Mouse (Mus musculus) limb, embryonic 14.5 days (tissue): Measurements from ENCODE around the gene Mta1. TPM values are rescaled to one million over a fixed set of nuclear protein-coding genes. Genes with fewer than 3 reads are reported as not detected.

Experiments used
- ATAC-seq: fragments of 200-750 bp; cut with Nextera tagmentation; 2 replicates; pipeline ENCODE4 v1.8.0; 2017; ENCODE audit warnings: low read depth, moderate number of reproducible peaks, moderate TSS enrichment; ENCODE audit not compliant: low FRiP score
- DNase-seq: peaks from one replicate; pipeline ENCODE4 v3.0.0-alpha.2; 2015; ENCODE audit warnings: low spot score
- H3K27ac ChIP-seq: fragments of 300-500 bp; sonication (generic); replicated peaks from 2 replicates; pipeline ENCODE4 v1.5.1; 2014; ENCODE audit warnings: low read depth, mild to moderate bottlenecking, low read length, moderate library complexity, mixed read lengths
- H3K27me3 ChIP-seq: fragments of 300-500 bp; sonication (generic); 2 replicates; pipeline ENCODE4 v1.6.1; 2014; ENCODE audit warnings: low read length, mixed read lengths; ENCODE audit not compliant: control insufficient read depth, insufficient read depth
- H3K36me3 ChIP-seq: fragments of 300-500 bp; sonication (generic); 2 replicates; pipeline ENCODE4 v1.6.1; 2014; ENCODE audit warnings: mild to moderate bottlenecking, low read length, moderate library complexity, mixed read lengths; ENCODE audit not compliant: control insufficient read depth, insufficient read depth
- H3K4me1 ChIP-seq: fragments of 300-500 bp; sonication (generic); 2 replicates; pipeline ENCODE4 v1.6.1; 2014; ENCODE audit warnings: antibody characterized with exemption, low read length, mixed read lengths; ENCODE audit not compliant: control insufficient read depth, insufficient read depth
- H3K4me2 ChIP-seq: fragments of 300-500 bp; sonication (generic); replicated peaks from 2 replicates; pipeline ENCODE4 v1.6.1; 2014; ENCODE audit warnings: low read depth, mild to moderate bottlenecking, low read length, moderate library complexity; ENCODE audit not compliant: severe bottlenecking
- H3K4me3 ChIP-seq: fragments of 300-500 bp; sonication (generic); replicated peaks from 2 replicates; pipeline ENCODE4 v1.5.1; 2014; ENCODE audit warnings: low read length
- H3K9ac ChIP-seq: fragments of 300-500 bp; sonication (generic); 2 replicates; pipeline ENCODE4 v1.6.1; 2014; ENCODE audit warnings: mild to moderate bottlenecking, low read depth, low read length, moderate library complexity; ENCODE audit not compliant: severe bottlenecking
- H3K9me3 ChIP-seq: fragments of 300-500 bp; sonication (generic); 2 replicates; pipeline ENCODE4 v1.6.1; 2016; ENCODE audit warnings: low read length; ENCODE audit not compliant: control insufficient read depth
- POLR2A ChIP-seq: fragments of 200-500 bp; IDR thresholded peaks from 2 replicates; pipeline ENCODE4 v1.8.0; 2012; ENCODE audit warnings: inconsistent platforms, mild to moderate bottlenecking, moderate library complexity, borderline replicate concordance; ENCODE audit not compliant: insufficient read depth, insufficient read length; ENCODE audit errors: extremely low read depth
- WGBS: fragments of 180-500 bp; shearing (Covaris S2); extraction: QIAGEN DNeasy Blood & Tissue Kit; methylation state at CpG from one replicate; pipeline ENCODE4 v1.1.7; 2014; 5-methylcytosine and 5-hydroxymethylcytosine counted together
- polyA plus RNA-seq, 2 experiments: library from polyadenylated mRNA; depleted of rRNA in 1 of 2; stranded (reverse) in 1 of 2; unstranded in 1 of 2; fragments of >200 nt; fragmentation: Nextera tagmentation in 1 of 2; extraction: Ambion mirVana in 1 of 2; gene quantifications; 2 replicates each; pipeline versions ENCODE4 v1.2.1 to v1.2.3; 2012 to 2014

Mta1 gene
- polyA plus RNA-seq, 2 experiments = 21.1 to 126 TPM

- H3K36me3 ChIP-seq = peaks cover 45% of the 10 kb centered on the region
- 88% methylated on average over 6 of the region's 6 CpGs for WGBS
- no peak for ATAC-seq
Observed at GRCm38 (mm10) chr12:113071321-113071720, 26.8 kb upstream of the Mta1 start.

GRCm38 (mm10) chr12:113071827-113072226 is 26.3 kb upstream of the Mta1 start:
- Histone ChIP-seq H3K27me3 (no peaks in the 10 kb centered on the region), H3K4me2 (no peak overlapping the region), H3K4me1 (peaks cover 15% of the 10 kb centered on the region; the same call in 1 of the 2 replicates), H3K9ac (no peak overlapping the region), H3K27ac (no peak overlapping the region), H3K9me3 (no peaks in the 10 kb centered on the region), H3K4me3 (no peak overlapping the region), H3K36me3 (peaks cover 40% of the 10 kb centered on the region)
- 75% methylated on average over 6 of the region's 6 CpGs for WGBS
- no peak for TF ChIP-seq POLR2A
- DNase-seq = no peak
- ATAC-seq = no peak

More at GRCm38 (mm10) chr12:113071321-113071720, 26.8 kb upstream of the Mta1 start:
- Histone ChIP-seq H3K4me1 (peaks cover 15% of the 10 kb centered on the region; the same call in 1 of the 2 replicates), H3K9ac (no peak overlapping the region), H3K27ac (no peak overlapping the region), H3K27me3 (no peaks in the 10 kb centered on the region), H3K4me3 (no peak overlapping the region), H3K4me2 (no peak overlapping the region), H3K9me3 (no peaks in the 10 kb centered on the region)
- DNase-seq = no peak
- TF ChIP-seq POLR2A = no peak

- peaks cover 15% of the 10 kb centered on the region; the same call in 1 of the 2 replicates for H3K4me1 ChIP-seq
- H3K36me3 ChIP-seq = peaks cover 29% of the 10 kb centered on the region
- no peaks in the 10 kb centered on the region for H3K27me3 ChIP-seq
- DNase-seq (no peak), ATAC-seq (peak; percentile 21)
- no peaks in the 10 kb centered on the region for H3K9me3 ChIP-seq
- no peak for TF ChIP-seq POLR2A
- H3K27ac ChIP-seq = peak overlapping the region; percentile 40
- WGBS = 15% methylated on average over 15 of the region's 15 CpGs
- H3K9ac ChIP-seq = peak overlapping the region; percentile 45
- H3K4me3 ChIP-seq = peak overlapping the region; percentile 46
- H3K4me2 ChIP-seq = peak overlapping the region; percentile 89
Observed at GRCm38 (mm10) chr12:113073420-113074328, 24.4 kb upstream of the Mta1 start.

GRCm38 (mm10) chr12:113074329-113075062 is 23.6 kb upstream of the Mta1 start, which contains the start of gene Tex22:
TSS of gene Tex22 (plus strand) at chr12:113074502.
- Histone ChIP-seq H3K9me3 (no peaks in the 10 kb centered on the region), H3K4me2 (peak within 1 kb of the TSS; percentile 89), H3K4me1 (peaks cover 15% of the 10 kb centered on the region; the same call in 1 of the 2 replicates), H3K27me3 (no peaks in the 10 kb centered on the region), H3K4me3 (peak within 1 kb of the TSS; percentile 46), H3K9ac (peak within 1 kb of the TSS; percentile 55), H3K36me3 (peaks cover 21% of the 10 kb centered on the region), H3K27ac (peak within 1 kb of the TSS; percentile 79)
- ATAC-seq (peak; percentile 91), DNase-seq (peak; percentile 83)
- 6% methylated on average over 32 of the region's 32 CpGs for WGBS
- peak; percentile 63; the same call in 1 of the 2 replicates for TF ChIP-seq POLR2A

GRCm38 (mm10) chr12:113075063-113075454 is 23.0 kb upstream of the Mta1 start:
- WGBS = 5% methylated on average over 10 of the region's 10 CpGs
- ATAC-seq = peak; percentile 77

More at GRCm38 (mm10) chr12:113075063-113075454, 23.0 kb upstream of the Mta1 start:
- H3K4me1 ChIP-seq = peaks cover 15% of the 10 kb centered on the region; the same call in 1 of the 2 replicates
- H3K27ac ChIP-seq = peak overlapping the region; percentile 79; the same call in 1 of the 2 replicates
- H3K27me3 ChIP-seq = no peaks in the 10 kb centered on the region
- peaks cover 16% of the 10 kb centered on the region for H3K36me3 ChIP-seq
- TF ChIP-seq POLR2A = 0 out of 2 replicates have a peak, but pooled peaks have one; percentile 47
- peak overlapping the region; percentile 46 for H3K4me3 ChIP-seq
- peak overlapping the region; percentile 55; the same call in 1 of the 2 replicates for H3K9ac ChIP-seq
- peak; percentile 85 for DNase-seq
- no peaks in the 10 kb centered on the region for H3K9me3 ChIP-seq
- peak overlapping the region; percentile 89 for H3K4me2 ChIP-seq
